Mouse (Mus musculus) liver, postnatal 0 days (tissue): ENCODE measurements around the gene Tulp1.

Experiments
- CTCF ChIP-seq: sonication (generic); IDR thresholded peaks from 2 replicates; pipeline ENCODE4 v1.5.1; 2016; ENCODE audit warnings: antibody characterized with exemption, low read depth
- EP300 ChIP-seq: IDR thresholded peaks from 2 replicates; pipeline ENCODE4 v1.6.1; 2016; ENCODE audit warnings: antibody characterized with exemption, low read depth, mild to moderate bottlenecking

- TF ChIP-seq EP300: no peak
- TF ChIP-seq CTCF: no peak
Measured at GRCm38 (mm10) chr17:28406471-28406870, 41.4 kb upstream of the Tulp1 start.
